Mouse (Mus musculus): ENCODE results near the gene 6030452D12Rik.

The 6030452D12Rik gene

GRCm38 (mm10) chr8:106516581-106516980 lies 16.3 kb downstream of the 6030452D12Rik start:
- no peak for DNase-seq (ENCODE audit: low spot score in 2 of 2)

- no peak for DNase-seq (ENCODE audit: low spot score in 2 of 2)
Measured at GRCm38 (mm10) chr8:106518763-106519162, 18.4 kb downstream of the 6030452D12Rik start.

GRCm38 (mm10) chr8:106520578-106520977 lies 20.3 kb downstream of the 6030452D12Rik start:
- no peak for DNase-seq (ENCODE audit: low spot score in 2 of 2)

- no peak for DNase-seq (ENCODE audit: low spot score in 2 of 2)
Measured at GRCm38 (mm10) chr8:106521845-106522244, 21.5 kb downstream of the 6030452D12Rik start.

- DNase-seq (ENCODE audit: low spot score in 2 of 2) = no peak
Measured at GRCm38 (mm10) chr8:106526725-106527124, 26.4 kb downstream of the 6030452D12Rik start.

GRCm38 (mm10) chr8:106527241-106528036 lies 27.1 kb downstream of the 6030452D12Rik start:
- no peak for DNase-seq (ENCODE audit: low spot score in 2 of 2)

- no peak for DNase-seq (ENCODE audit: low spot score in 2 of 2)
Measured at GRCm38 (mm10) chr8:106528596-106529249, 28.4 kb downstream of the 6030452D12Rik start.

- no peak for DNase-seq (ENCODE audit: low spot score in 2 of 2)
Measured at GRCm38 (mm10) chr8:106529885-106530482, 29.7 kb downstream of the 6030452D12Rik start.

GRCm38 (mm10) chr8:106530566-106530965 lies 30.2 kb downstream of the 6030452D12Rik start:
- DNase-seq (ENCODE audit: low spot score in 2 of 2) = no peak

- DNase-seq (ENCODE audit: low spot score in 2 of 2) = no peak
Measured at GRCm38 (mm10) chr8:106533709-106534108, 33.4 kb downstream of the 6030452D12Rik start.

GRCm38 (mm10) chr8:106534449-106534848 lies 34.1 kb downstream of the 6030452D12Rik start:
- DNase-seq (ENCODE audit: low spot score in 2 of 2) = peak; percentile 6 to 17

- DNase-seq (ENCODE audit: low spot score in 2 of 2) = no peak
Measured at GRCm38 (mm10) chr8:106535448-106535847, 35.1 kb downstream of the 6030452D12Rik start.

- DNase-seq (ENCODE audit: low spot score in 2 of 2) = no peak
Measured at GRCm38 (mm10) chr8:106539193-106539592, 38.9 kb downstream of the 6030452D12Rik start.

GRCm38 (mm10) chr8:106541002-106541401 lies 40.7 kb downstream of the 6030452D12Rik start:
- DNase-seq (ENCODE audit: low spot score in 2 of 2) = no peak

- no peak for DNase-seq (ENCODE audit: low spot score in 2 of 2)
Measured at GRCm38 (mm10) chr8:106543043-106543442, 42.7 kb downstream of the 6030452D12Rik start.

- DNase-seq (ENCODE audit: low spot score in 2 of 2) = no peak
Measured at GRCm38 (mm10) chr8:106545149-106545548, 44.8 kb downstream of the 6030452D12Rik start.

GRCm38 (mm10) chr8:106546746-106547145 lies 46.4 kb downstream of the 6030452D12Rik start:
- DNase-seq (ENCODE audit: low spot score in 2 of 2) = no peak

GRCm38 (mm10) chr8:106548366-106548936 lies 48.1 kb downstream of the 6030452D12Rik start:
- DNase-seq (ENCODE audit: low spot score in 2 of 2) = no peak

GRCm38 (mm10) chr8:106550906-106551305 lies 50.6 kb downstream of the 6030452D12Rik start:
- DNase-seq (ENCODE audit: low spot score in 2 of 2) = no peak

- DNase-seq (ENCODE audit: low spot score in 2 of 2) = no peak
Measured at GRCm38 (mm10) chr8:106554011-106554410, 53.7 kb downstream of the 6030452D12Rik start.

GRCm38 (mm10) chr8:106556068-106556645 lies 55.8 kb downstream of the 6030452D12Rik start:
- DNase-seq (ENCODE audit: low spot score in 2 of 2) = no peak
